Mouse (Mus musculus): ENCODE data around the gene Gm44965. TPM values are rescaled to one million over a fixed set of nuclear protein-coding genes. Genes with fewer than 3 reads are reported as not detected.

Gene Gm44965
- polyA plus RNA-seq, 1 experiment from 2014 or later, result not detected

DNA sequence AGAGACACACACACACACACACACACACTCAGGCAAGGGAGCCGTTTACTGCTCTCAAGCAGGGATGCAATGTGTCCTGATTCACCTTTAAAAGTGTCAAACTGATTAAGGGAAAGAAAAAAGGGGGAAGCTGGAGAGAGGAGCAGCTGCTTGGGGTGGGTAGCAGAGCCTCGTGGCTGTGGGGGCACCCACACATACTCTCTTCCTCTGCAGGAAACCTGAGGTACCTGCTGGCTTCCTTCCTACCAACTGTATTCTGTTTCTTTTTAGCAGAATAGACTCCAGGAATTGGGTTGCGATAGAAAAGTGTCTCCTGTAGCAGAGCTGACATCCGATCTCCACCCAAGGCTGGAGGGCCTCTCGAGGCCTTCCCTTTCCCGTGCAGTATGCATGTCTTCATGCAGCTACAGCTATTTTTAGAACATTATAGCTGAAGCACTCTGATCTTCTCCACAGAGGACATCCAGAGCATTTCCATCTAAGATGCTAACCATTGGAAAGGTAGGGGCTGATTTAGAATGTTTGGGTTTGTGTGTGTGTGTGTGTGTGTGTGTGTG, 4.5 kb upstream of the Gm44965 start, which contains the start of gene Gm45021:
TSS of gene Gm45021 (plus strand) at position 417 of the 557 bp plus-strand sequence.
- no peak within 1 kb of the TSS for H3K9ac ChIP-seq

GRCm38 (mm10) chr6:48591221-48591845, 2.4 kb upstream of the Gm44965 start:
- Histone ChIP-seq H3K9me3 (peaks cover 9% of the 10 kb centered on the region), H3K27ac (replicated peaks) (no peak overlapping the region), H3K9ac (no peak overlapping the region), H3K4me3 (no peak overlapping the region), H3K4me2 (no peak overlapping the region), H3K36me3 (peaks cover 12% of the 10 kb centered on the region), H3K4me1 (replicated peaks) (peaks cover 22% of the 10 kb centered on the region), H3K27me3 (no peaks in the 10 kb centered on the region)
- no peak for ATAC-seq (ENCODE audit: low read depth)
- WGBS, result 28% methylated on average over 3 of the region's 3 CpGs

More for the DNA sequence above, 4.5 kb upstream of the Gm44965 start, which contains the start of gene Gm45021:
- Histone ChIP-seq H3K4me1 (replicated peaks) (peaks cover 9% of the 10 kb centered on the region), H3K27me3 (no peaks in the 10 kb centered on the region), H3K9me3 (no peaks in the 10 kb centered on the region), H3K27ac (replicated peaks) (no peak within 1 kb of the TSS), H3K4me2 (no peak within 1 kb of the TSS), H3K36me3 (no peaks in the 10 kb centered on the region), H3K4me3 (no peak within 1 kb of the TSS)
- no peak for ATAC-seq (ENCODE audit: low read depth)
- WGBS, result 64% methylated on average over 6 of the region's 6 CpGs

DNA sequence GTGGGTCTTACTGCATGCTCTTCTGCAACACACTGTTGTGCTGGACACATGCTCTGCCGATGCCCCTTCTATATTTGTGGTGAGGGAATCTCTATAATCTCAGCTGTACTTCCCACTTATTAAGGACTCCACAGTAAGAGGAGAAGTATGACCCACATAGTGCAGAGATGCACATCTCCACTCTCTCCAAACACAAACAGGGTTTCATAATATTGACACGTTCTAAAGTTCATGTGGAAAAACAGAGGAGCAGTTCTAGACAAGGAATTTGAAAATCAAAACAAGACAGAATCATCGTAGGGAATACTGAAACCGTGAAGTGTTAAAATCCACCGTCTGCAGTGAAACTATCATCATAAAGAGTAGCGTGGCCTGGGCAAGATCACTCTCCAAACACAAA, 1.9 kb upstream of the Gm44965 start:
- WGBS, result 92% methylated on average over 6 of the region's 6 CpGs
- Histone ChIP-seq H3K4me3 (no peak overlapping the region), H3K27ac (replicated peaks) (no peak overlapping the region), H3K9ac (no peak overlapping the region), H3K4me1 (replicated peaks) (peaks cover 22% of the 10 kb centered on the region), H3K27me3 (no peaks in the 10 kb centered on the region), H3K9me3 (peaks cover 15% of the 10 kb centered on the region), H3K4me2 (no peak overlapping the region), H3K36me3 (peaks cover 17% of the 10 kb centered on the region)
- no peak for ATAC-seq (ENCODE audit: low read depth)

DNA sequence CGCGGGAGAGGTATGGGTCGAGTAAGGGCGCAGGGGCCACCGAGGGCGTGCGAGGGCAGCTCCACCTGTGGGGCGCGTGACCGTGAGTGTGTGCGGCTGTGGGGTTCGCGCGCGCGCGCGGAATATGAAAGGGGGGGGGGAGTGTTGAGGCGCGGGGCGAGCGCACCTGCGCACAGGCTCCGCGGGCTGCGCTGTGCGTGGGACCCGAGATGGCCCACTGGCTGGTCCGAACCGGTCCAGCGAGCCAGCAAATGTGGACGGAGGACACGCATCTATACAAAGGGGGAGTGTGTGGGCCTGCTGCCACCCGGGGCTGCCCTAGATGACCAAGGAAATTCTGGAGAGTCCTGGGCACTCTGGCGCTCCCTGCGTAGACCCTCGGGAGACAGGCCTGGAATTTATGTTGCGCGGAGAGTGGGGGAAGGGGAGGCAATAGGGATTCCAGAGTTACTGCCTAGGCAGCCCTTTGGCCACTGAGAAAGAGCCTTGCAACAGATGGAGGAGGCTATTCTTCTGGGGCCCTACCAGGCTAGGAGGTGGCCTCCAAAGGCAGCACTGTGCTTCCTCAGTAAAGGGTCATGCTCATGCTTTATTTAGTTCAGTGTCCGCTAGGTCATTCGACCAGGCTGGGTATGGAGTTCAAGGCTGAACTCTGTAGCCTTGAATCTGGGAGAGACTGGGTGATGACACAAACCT, 450 bp downstream of the Gm44965 start:
- Histone ChIP-seq H3K27me3 (no peaks in the 10 kb centered on the region), H3K36me3 (peaks cover 40% of the 10 kb centered on the region), H3K4me1 (replicated peaks) (peaks cover 22% of the 10 kb centered on the region), H3K9ac (peak overlapping the region; percentile 90), H3K4me2 (peak overlapping the region; percentile 86), H3K9me3 (peaks cover 29% of the 10 kb centered on the region), H3K27ac (replicated peaks) (peak overlapping the region; percentile 95), H3K4me3 (peak overlapping the region; percentile 75)
- WGBS, result under 1% methylated on average over 41 of the region's 41 CpGs
- ATAC-seq (ENCODE audit: low read depth), result peak; percentile 85

- Histone ChIP-seq H3K36me3 (peaks cover 51% of the 10 kb centered on the region), H3K4me2 (peak overlapping the region; percentile 86), H3K9ac (peak overlapping the region; percentile 90), H3K9me3 (peaks cover 29% of the 10 kb centered on the region), H3K4me1 (replicated peaks) (peaks cover 22% of the 10 kb centered on the region), H3K4me3 (peak overlapping the region; percentile 75), H3K27me3 (no peaks in the 10 kb centered on the region), H3K27ac (replicated peaks) (0 out of 2 replicates have a peak overlapping the region, but pooled peaks have one; percentile 95)
- ATAC-seq (ENCODE audit: low read depth), result no peak
- WGBS, result 79% methylated on average over 1 of the region's 1 CpGs
These were observed 1.5 kb downstream of the Gm44965 start for GRCm38 (mm10) chr6:48595278-48595677.

DNA sequence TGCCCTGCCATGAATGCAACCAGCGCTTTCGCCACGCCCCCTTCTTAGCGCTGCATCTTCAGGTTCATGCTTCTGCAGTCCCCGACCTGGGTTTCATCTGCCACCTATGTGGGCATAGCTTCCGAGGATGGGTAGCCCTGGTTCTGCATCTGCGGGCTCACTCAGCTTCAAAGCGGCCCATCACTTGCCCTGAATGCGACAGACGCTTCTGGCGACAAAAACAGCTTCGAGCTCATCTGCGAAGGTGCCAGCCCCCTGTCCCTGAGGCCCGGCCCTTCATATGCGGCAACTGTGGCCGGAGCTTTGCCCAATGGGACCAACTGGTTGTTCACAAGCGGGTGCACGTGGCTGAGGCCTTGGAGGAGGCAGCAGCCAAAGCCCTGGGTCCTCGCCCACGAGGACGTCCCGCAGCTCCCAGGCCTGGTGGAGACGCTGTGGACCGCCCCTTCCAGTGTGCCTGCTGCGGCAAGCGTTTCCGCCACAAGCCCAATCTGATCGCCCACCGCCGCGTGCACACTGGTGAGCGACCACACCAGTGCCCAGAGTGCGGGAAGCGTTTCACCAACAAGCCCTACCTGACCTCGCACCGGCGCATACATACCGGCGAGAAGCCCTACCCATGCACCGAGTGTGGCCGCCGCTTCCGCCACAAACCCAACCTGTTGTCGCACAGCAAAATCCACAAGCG, 2.9 kb downstream of the Gm44965 start:
- H3K27ac ChIP-seq (replicated peaks), result no peak overlapping the region
- ATAC-seq (ENCODE audit: low read depth), result no peak
- peaks cover 29% of the 10 kb centered on the region for H3K9me3 ChIP-seq
- peaks cover 51% of the 10 kb centered on the region for H3K36me3 ChIP-seq
- no peak overlapping the region for H3K4me2 ChIP-seq
- WGBS, result 97% methylated on average over 45 of the region's 45 CpGs
- no peaks in the 10 kb centered on the region for H3K27me3 ChIP-seq
- H3K4me3 ChIP-seq, result no peak overlapping the region
- peaks cover 33% of the 10 kb centered on the region for H3K4me1 ChIP-seq (replicated peaks)
- H3K9ac ChIP-seq, result no peak overlapping the region

DNA sequence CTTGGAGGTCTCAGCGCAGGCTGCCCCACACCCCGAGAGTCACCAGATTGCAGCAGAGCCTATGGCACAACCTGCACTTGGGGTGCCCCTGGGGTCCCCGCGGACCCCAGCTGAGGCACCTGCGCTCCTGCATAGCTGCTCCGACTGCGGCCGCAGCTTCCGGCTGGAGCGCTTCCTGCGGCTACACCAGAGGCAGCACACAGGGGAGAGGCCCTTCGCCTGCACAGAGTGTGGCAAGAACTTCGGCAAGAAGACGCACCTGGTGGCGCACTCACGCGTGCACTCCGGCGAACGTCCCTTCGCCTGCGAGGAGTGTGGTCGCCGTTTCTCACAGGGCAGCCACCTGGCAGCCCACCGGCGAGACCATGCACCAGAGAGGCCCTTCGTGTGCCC, 3.5 kb downstream of the Gm44965 start:
- H3K27ac ChIP-seq (replicated peaks), result no peak overlapping the region
- ATAC-seq (ENCODE audit: low read depth), result no peak
- H3K4me3 ChIP-seq, result no peak overlapping the region
- H3K4me1 ChIP-seq (replicated peaks), result peaks cover 33% of the 10 kb centered on the region
- H3K9ac ChIP-seq, result no peak overlapping the region
- peaks cover 29% of the 10 kb centered on the region for H3K9me3 ChIP-seq
- H3K36me3 ChIP-seq, result peaks cover 51% of the 10 kb centered on the region
- H3K27me3 ChIP-seq, result no peaks in the 10 kb centered on the region
- 97% methylated on average over 27 of the region's 27 CpGs for WGBS
- H3K4me2 ChIP-seq, result no peak overlapping the region

DNA sequence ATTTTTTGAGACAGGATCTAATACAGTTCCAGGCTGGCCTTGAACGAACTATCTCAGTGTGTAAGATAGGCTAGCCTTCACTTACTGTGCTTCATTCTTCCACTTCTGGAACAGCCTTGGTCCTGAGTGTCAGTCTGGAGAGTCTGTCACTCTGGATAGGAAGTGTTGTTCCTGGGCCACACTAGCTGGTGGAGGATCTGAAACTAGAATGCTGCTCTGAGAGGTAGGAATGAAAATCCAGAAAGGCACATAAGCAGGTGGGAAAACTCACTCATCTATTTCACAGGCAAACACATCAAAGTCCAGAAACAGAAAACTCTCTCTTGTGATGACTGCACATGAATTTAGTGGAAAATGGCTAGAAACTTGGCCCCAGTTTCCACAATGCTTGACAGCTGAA, 6.9 kb downstream of the Gm44965 start:
- no peak for ATAC-seq (ENCODE audit: low read depth)
- Histone ChIP-seq H3K4me2 (0 out of 2 replicates have a peak overlapping the region, but pooled peaks have one; percentile 88), H3K9me3 (peaks cover 27% of the 10 kb centered on the region), H3K4me3 (no peak overlapping the region), H3K9ac (peak overlapping the region; percentile 97; the same call in 1 of the 2 replicates), H3K27me3 (no peaks in the 10 kb centered on the region), H3K27ac (replicated peaks) (peak overlapping the region; percentile 92), H3K4me1 (replicated peaks) (peaks cover 28% of the 10 kb centered on the region), H3K36me3 (peaks cover 47% of the 10 kb centered on the region)
- 88% methylated on average over 1 of the region's 1 CpGs for WGBS

- peak within 1 kb of the TSS; percentile 88 for H3K4me2 ChIP-seq
- peak within 1 kb of the TSS; percentile 97 for H3K9ac ChIP-seq
- peak within 1 kb of the TSS; percentile 92 for H3K27ac ChIP-seq (replicated peaks)
- H3K4me3 ChIP-seq, result peak within 1 kb of the TSS; percentile 78
- H3K27me3 ChIP-seq, result no peaks in the 10 kb centered on the region
- peaks cover 18% of the 10 kb centered on the region for H3K9me3 ChIP-seq
- WGBS, result 3% methylated on average over 42 of the region's 42 CpGs
- peaks cover 28% of the 10 kb centered on the region for H3K4me1 ChIP-seq (replicated peaks)
- H3K36me3 ChIP-seq, result peaks cover 38% of the 10 kb centered on the region
- ATAC-seq (ENCODE audit: low read depth), result peak; percentile 99
These were observed 7.7 kb downstream of the Gm44965 start, which contains the start of gene Zfp775 for GRCm38 (mm10) chr6:48601271-48602079. Zfp775 (plus strand) TSS chr6:48602063.

- H3K4me3 ChIP-seq, result peak overlapping the region; percentile 78
- ATAC-seq (ENCODE audit: low read depth), result peak; percentile 84
- H3K27me3 ChIP-seq, result no peaks in the 10 kb centered on the region
- peak overlapping the region; percentile 88 for H3K4me2 ChIP-seq
- peaks cover 31% of the 10 kb centered on the region for H3K36me3 ChIP-seq
- H3K9me3 ChIP-seq, result peaks cover 11% of the 10 kb centered on the region
- peak overlapping the region; percentile 92 for H3K27ac ChIP-seq (replicated peaks)
- under 1% methylated on average over 28 of the region's 28 CpGs for WGBS
- peaks cover 28% of the 10 kb centered on the region for H3K4me1 ChIP-seq (replicated peaks)
- H3K9ac ChIP-seq, result peak overlapping the region; percentile 97
These were observed 8.5 kb downstream of the Gm44965 start for GRCm38 (mm10) chr6:48602080-48602741.

DNA sequence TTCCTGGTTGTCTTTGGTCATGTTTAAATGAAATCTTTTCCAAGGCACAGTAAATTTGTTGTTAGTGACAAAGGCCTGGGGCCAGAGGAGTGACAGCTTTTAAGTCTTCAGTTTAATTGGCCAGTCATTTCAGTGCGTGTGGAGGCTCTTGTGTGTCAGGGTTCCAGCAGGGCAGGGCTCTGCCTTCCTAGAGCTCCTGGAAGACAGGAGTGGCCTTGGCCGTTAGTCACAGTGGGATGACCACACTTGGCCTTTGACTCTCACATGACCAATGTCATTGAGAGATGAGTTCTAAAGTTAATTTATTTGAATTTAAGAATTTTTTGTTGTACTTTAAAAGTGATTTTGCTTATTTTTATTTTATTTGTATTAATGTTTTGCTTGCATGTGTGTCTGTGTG, 14.4 kb downstream of the Gm44965 start:
- Histone ChIP-seq H3K9me3 (no peaks in the 10 kb centered on the region), H3K27ac (replicated peaks) (no peak overlapping the region), H3K4me2 (no peak overlapping the region), H3K27me3 (no peaks in the 10 kb centered on the region), H3K36me3 (peaks cover 11% of the 10 kb centered on the region), H3K4me1 (replicated peaks) (peaks cover 17% of the 10 kb centered on the region), H3K9ac (no peak overlapping the region), H3K4me3 (no peak overlapping the region)
- 60% methylated on average over 2 of the region's 2 CpGs for whole genome bisulfite sequencing
- no peak for ATAC-seq (ENCODE audit: low read depth)

All from neural tube, embryonic 13.5 days (tissue).